Mouse (Mus musculus): ENCODE measurements around the gene Slc25a28. TPM values are rescaled to one million over a fixed set of nuclear protein-coding genes. Genes with fewer than 3 reads are reported as not detected.

The Slc25a28 gene
- polyA plus RNA-seq, 1 experiment from 2014 or later = 13.6 TPM

GRCm38 (mm10) chr19:43681541-43681940 is 6.9 kb upstream of the Slc25a28 start:
- Histone ChIP-seq H3K4me1 (ENCODE audit: control insufficient read depth, insufficient read depth, low read length) (peaks cover 1% of the 10 kb centered on the region; the same call in 1 of the 2 replicates), H3K4me3 (ENCODE audit: low read length) (no peak overlapping the region), H3K9me3 (ENCODE audit: control insufficient read depth, low read length) (no peaks in the 10 kb centered on the region), H3K36me3 (ENCODE audit: control insufficient read depth, insufficient read depth, low read length) (no peaks in the 10 kb centered on the region), H3K27me3 (ENCODE audit: control insufficient read depth, insufficient read depth, low read length) (no peaks in the 10 kb centered on the region), H3K9ac (ENCODE audit: low read depth, low read length) (no peak overlapping the region), H3K4me2 (replicated peaks; ENCODE audit: low read depth, low read length) (no peak overlapping the region), H3K27ac (ENCODE audit: low read depth, low read length) (no peak overlapping the region)
- no peak for ATAC-seq (ENCODE audit: low FRiP score, low TSS enrichment)
- 91% methylated on average over 4 of the region's 4 CpGs for WGBS

GRCm38 (mm10) chr19:43679474-43679981 is 4.8 kb upstream of the Slc25a28 start:
- Histone ChIP-seq H3K4me3 (ENCODE audit: low read length) (no peak overlapping the region), H3K27ac (ENCODE audit: low read depth, low read length) (no peak overlapping the region), H3K4me2 (replicated peaks; ENCODE audit: low read depth, low read length) (no peak overlapping the region), H3K27me3 (ENCODE audit: control insufficient read depth, insufficient read depth, low read length) (no peaks in the 10 kb centered on the region), H3K9me3 (ENCODE audit: control insufficient read depth, low read length) (no peaks in the 10 kb centered on the region), H3K4me1 (ENCODE audit: control insufficient read depth, insufficient read depth, low read length) (peaks cover 9% of the 10 kb centered on the region; the same call in 1 of the 2 replicates), H3K36me3 (ENCODE audit: control insufficient read depth, insufficient read depth, low read length) (no peaks in the 10 kb centered on the region), H3K9ac (ENCODE audit: low read depth, low read length) (no peak overlapping the region)
- 80% methylated on average over 10 of the region's 10 CpGs for WGBS
- ATAC-seq (ENCODE audit: low FRiP score, low TSS enrichment) = no peak

- no peaks in the 10 kb centered on the region for H3K27me3 ChIP-seq (ENCODE audit: control insufficient read depth, insufficient read depth, low read length)
- H3K4me1 ChIP-seq (ENCODE audit: control insufficient read depth, insufficient read depth, low read length) = peaks cover 11% of the 10 kb centered on the region; the same call in 1 of the 2 replicates
- no peak for ATAC-seq (ENCODE audit: low FRiP score, low TSS enrichment)
- H3K4me3 ChIP-seq (ENCODE audit: low read length) = no peak overlapping the region
- H3K36me3 ChIP-seq (ENCODE audit: control insufficient read depth, insufficient read depth, low read length) = no peaks in the 10 kb centered on the region
- WGBS = 84% methylated on average over 8 of the region's 8 CpGs
- no peak overlapping the region for H3K9ac ChIP-seq (ENCODE audit: low read depth, low read length)
- no peaks in the 10 kb centered on the region for H3K9me3 ChIP-seq (ENCODE audit: control insufficient read depth, low read length)
- H3K4me2 ChIP-seq (replicated peaks; ENCODE audit: low read depth, low read length) = no peak overlapping the region
- H3K27ac ChIP-seq (ENCODE audit: low read depth, low read length) = no peak overlapping the region
Measured at GRCm38 (mm10) chr19:43678467-43679003, 3.9 kb upstream of the Slc25a28 start.

- Histone ChIP-seq H3K36me3 (ENCODE audit: control insufficient read depth, insufficient read depth, low read length) (no peaks in the 10 kb centered on the region), H3K27ac (ENCODE audit: low read depth, low read length) (peak overlapping the region; percentile 93), H3K27me3 (ENCODE audit: control insufficient read depth, insufficient read depth, low read length) (no peaks in the 10 kb centered on the region), H3K4me3 (ENCODE audit: low read length) (peak overlapping the region; percentile 95), H3K9me3 (ENCODE audit: control insufficient read depth, low read length) (no peaks in the 10 kb centered on the region), H3K4me2 (replicated peaks; ENCODE audit: low read depth, low read length) (peak overlapping the region; percentile 87), H3K9ac (ENCODE audit: low read depth, low read length) (peak overlapping the region; percentile 65), H3K4me1 (ENCODE audit: control insufficient read depth, insufficient read depth, low read length) (peaks cover 19% of the 10 kb centered on the region; the same call in 1 of the 2 replicates)
- no peak for ATAC-seq (ENCODE audit: low FRiP score, low TSS enrichment)
- WGBS = 2% methylated on average over 43 of the region's 43 CpGs
Measured at GRCm38 (mm10) chr19:43675525-43676400, 1.1 kb upstream of the Slc25a28 start.

- under 1% methylated on average over 29 of the region's 29 CpGs for WGBS
- Histone ChIP-seq H3K4me1 (ENCODE audit: control insufficient read depth, insufficient read depth, low read length) (peaks cover 19% of the 10 kb centered on the region; the same call in 1 of the 2 replicates), H3K27ac (ENCODE audit: low read depth, low read length) (peak overlapping the region; percentile 67), H3K4me2 (replicated peaks; ENCODE audit: low read depth, low read length) (peak overlapping the region; percentile 87), H3K36me3 (ENCODE audit: control insufficient read depth, insufficient read depth, low read length) (no peaks in the 10 kb centered on the region), H3K27me3 (ENCODE audit: control insufficient read depth, insufficient read depth, low read length) (no peaks in the 10 kb centered on the region), H3K4me3 (ENCODE audit: low read length) (peak overlapping the region; percentile 95), H3K9me3 (ENCODE audit: control insufficient read depth, low read length) (no peaks in the 10 kb centered on the region), H3K9ac (ENCODE audit: low read depth, low read length) (peak overlapping the region; percentile 86)
- peak; percentile 5; the same call in 1 of the 2 replicates for ATAC-seq (ENCODE audit: low FRiP score, low TSS enrichment)
Measured at GRCm38 (mm10) chr19:43674316-43674689, 378 bp downstream of the Slc25a28 start.

GRCm38 (mm10) chr19:43673513-43674315 is 967 bp downstream of the Slc25a28 start:
- 9% methylated on average over 21 of the region's 21 CpGs for WGBS
- Histone ChIP-seq H3K27ac (ENCODE audit: low read depth, low read length) (peak overlapping the region; percentile 67; the same call in 1 of the 2 replicates), H3K27me3 (ENCODE audit: control insufficient read depth, insufficient read depth, low read length) (no peaks in the 10 kb centered on the region), H3K4me3 (ENCODE audit: low read length) (peak overlapping the region; percentile 95), H3K9ac (ENCODE audit: low read depth, low read length) (peak overlapping the region; percentile 86), H3K9me3 (ENCODE audit: control insufficient read depth, low read length) (no peaks in the 10 kb centered on the region), H3K4me1 (ENCODE audit: control insufficient read depth, insufficient read depth, low read length) (peaks cover 19% of the 10 kb centered on the region; the same call in 1 of the 2 replicates), H3K36me3 (ENCODE audit: control insufficient read depth, insufficient read depth, low read length) (no peaks in the 10 kb centered on the region), H3K4me2 (replicated peaks; ENCODE audit: low read depth, low read length) (peak overlapping the region; percentile 87)
- ATAC-seq (ENCODE audit: low FRiP score, low TSS enrichment) = no peak

GRCm38 (mm10) chr19:43671054-43671453 is 3.6 kb downstream of the Slc25a28 start:
- Histone ChIP-seq H3K36me3 (ENCODE audit: control insufficient read depth, insufficient read depth, low read length) (no peaks in the 10 kb centered on the region), H3K4me1 (ENCODE audit: control insufficient read depth, insufficient read depth, low read length) (peaks cover 13% of the 10 kb centered on the region; the same call in 1 of the 2 replicates), H3K27me3 (ENCODE audit: control insufficient read depth, insufficient read depth, low read length) (no peaks in the 10 kb centered on the region), H3K4me2 (replicated peaks; ENCODE audit: low read depth, low read length) (no peak overlapping the region), H3K27ac (ENCODE audit: low read depth, low read length) (no peak overlapping the region), H3K9me3 (ENCODE audit: control insufficient read depth, low read length) (no peaks in the 10 kb centered on the region), H3K4me3 (ENCODE audit: low read length) (no peak overlapping the region), H3K9ac (ENCODE audit: low read depth, low read length) (no peak overlapping the region)
- ATAC-seq (ENCODE audit: low FRiP score, low TSS enrichment) = no peak
- 75% methylated on average over 7 of the region's 7 CpGs for WGBS

GRCm38 (mm10) chr19:43669136-43669759 is 5.4 kb downstream of the Slc25a28 start:
- no peaks in the 10 kb centered on the region for H3K27me3 ChIP-seq (ENCODE audit: control insufficient read depth, insufficient read depth, low read length)
- peaks cover 10% of the 10 kb centered on the region; the same call in 1 of the 2 replicates for H3K4me1 ChIP-seq (ENCODE audit: control insufficient read depth, insufficient read depth, low read length)
- H3K9me3 ChIP-seq (ENCODE audit: control insufficient read depth, low read length) = no peaks in the 10 kb centered on the region
- H3K27ac ChIP-seq (ENCODE audit: low read depth, low read length) = no peak overlapping the region
- H3K4me3 ChIP-seq (ENCODE audit: low read length) = no peak overlapping the region
- 78% methylated on average over 8 of the region's 8 CpGs for WGBS
- H3K36me3 ChIP-seq (ENCODE audit: control insufficient read depth, insufficient read depth, low read length) = peaks cover 8% of the 10 kb centered on the region; the same call in 1 of the 2 replicates
- H3K9ac ChIP-seq (ENCODE audit: low read depth, low read length) = no peak overlapping the region
- H3K4me2 ChIP-seq (replicated peaks; ENCODE audit: low read depth, low read length) = no peak overlapping the region
- no peak for ATAC-seq (ENCODE audit: low FRiP score, low TSS enrichment)
